Mouse (Mus musculus): Measurements from ENCODE around the gene Hivep3. TPM values are rescaled to one million over a fixed set of nuclear protein-coding genes. Genes with fewer than 3 reads are reported as not detected.
A peak's percentile ranks its signal among the peaks of the same experiment; 100 is the strongest.

Gene Hivep3
- polyA plus RNA-seq, 1 experiment from 2014 or later, result 17.1 TPM

- H3K27ac ChIP-seq (replicated peaks; ENCODE audit: low read depth, low read length), result peak overlapping the region; percentile 65
- H3K36me3 ChIP-seq (ENCODE audit: control insufficient read depth, insufficient read depth, low read length), result no peaks in the 10 kb centered on the region
- no peaks in the 10 kb centered on the region for H3K9me3 ChIP-seq (ENCODE audit: control insufficient read depth, low read length)
- peaks cover 5% of the 10 kb centered on the region; the same call in 1 of the 2 replicates for H3K4me1 ChIP-seq (ENCODE audit: control insufficient read depth, insufficient read depth, low read length)
- H3K4me2 ChIP-seq (ENCODE audit: low read length), result no peak overlapping the region
- peak; percentile 57; the same call in 1 of the 2 replicates for ATAC-seq (ENCODE audit: low FRiP score, low TSS enrichment)
- peak; percentile 79 for DNase-seq
- 58% methylated on average over 13 of the region's 13 CpGs for WGBS
- no peak overlapping the region for H3K4me3 ChIP-seq (replicated peaks; ENCODE audit: low read depth, low read length)
- H3K27me3 ChIP-seq (ENCODE audit: control insufficient read depth, insufficient read depth, low read length), result no peaks in the 10 kb centered on the region
- no peak overlapping the region for H3K9ac ChIP-seq (replicated peaks; ENCODE audit: low read length)
These were observed 161.3 kb downstream of the Hivep3 start for GRCm38 (mm10) chr4:119894797-119895458.

- Histone ChIP-seq H3K9ac (replicated peaks; ENCODE audit: low read length) (no peak overlapping the region), H3K27ac (replicated peaks; ENCODE audit: low read depth, low read length) (peak overlapping the region; percentile 65), H3K36me3 (ENCODE audit: control insufficient read depth, insufficient read depth, low read length) (no peaks in the 10 kb centered on the region), H3K27me3 (ENCODE audit: control insufficient read depth, insufficient read depth, low read length) (no peaks in the 10 kb centered on the region), H3K4me3 (replicated peaks; ENCODE audit: low read depth, low read length) (no peak overlapping the region), H3K4me2 (ENCODE audit: low read length) (no peak overlapping the region), H3K9me3 (ENCODE audit: control insufficient read depth, low read length) (no peaks in the 10 kb centered on the region), H3K4me1 (ENCODE audit: control insufficient read depth, insufficient read depth, low read length) (peaks cover 5% of the 10 kb centered on the region; the same call in 1 of the 2 replicates)
- WGBS, result 80% methylated on average over 5 of the region's 5 CpGs
- DNase-seq (no peak), ATAC-seq (ENCODE audit: low FRiP score, low TSS enrichment) (no peak)
These were observed 161.9 kb downstream of the Hivep3 start for GRCm38 (mm10) chr4:119895504-119895903.

- H3K27ac ChIP-seq (replicated peaks; ENCODE audit: low read depth, low read length), result no peak overlapping the region
- no peaks in the 10 kb centered on the region for H3K9me3 ChIP-seq (ENCODE audit: control insufficient read depth, low read length)
- no peak overlapping the region for H3K4me2 ChIP-seq (ENCODE audit: low read length)
- DNase-seq (no peak), ATAC-seq (ENCODE audit: low FRiP score, low TSS enrichment) (no peak)
- no peak overlapping the region for H3K4me3 ChIP-seq (replicated peaks; ENCODE audit: low read depth, low read length)
- peaks cover 6% of the 10 kb centered on the region; the same call in 1 of the 2 replicates for H3K4me1 ChIP-seq (ENCODE audit: control insufficient read depth, insufficient read depth, low read length)
- H3K27me3 ChIP-seq (ENCODE audit: control insufficient read depth, insufficient read depth, low read length), result no peaks in the 10 kb centered on the region
- H3K9ac ChIP-seq (replicated peaks; ENCODE audit: low read length), result no peak overlapping the region
- no peaks in the 10 kb centered on the region for H3K36me3 ChIP-seq (ENCODE audit: control insufficient read depth, insufficient read depth, low read length)
- 59% methylated on average over 3 of the region's 3 CpGs for WGBS
These were observed 163.0 kb downstream of the Hivep3 start for GRCm38 (mm10) chr4:119896572-119896971.

GRCm38 (mm10) chr4:119897054-119897855, 163.7 kb downstream of the Hivep3 start:
- H3K4me2 ChIP-seq (ENCODE audit: low read length), result no peak overlapping the region
- no peak overlapping the region for H3K4me3 ChIP-seq (replicated peaks; ENCODE audit: low read depth, low read length)
- no peak for DNase-seq
- WGBS, result 62% methylated on average over 6 of the region's 6 CpGs
- no peak overlapping the region for H3K27ac ChIP-seq (replicated peaks; ENCODE audit: low read depth, low read length)
- ATAC-seq (ENCODE audit: low FRiP score, low TSS enrichment), result no peak
- H3K36me3 ChIP-seq (ENCODE audit: control insufficient read depth, insufficient read depth, low read length), result no peaks in the 10 kb centered on the region
- no peaks in the 10 kb centered on the region for H3K27me3 ChIP-seq (ENCODE audit: control insufficient read depth, insufficient read depth, low read length)
- H3K9me3 ChIP-seq (ENCODE audit: control insufficient read depth, low read length), result no peaks in the 10 kb centered on the region
- H3K9ac ChIP-seq (replicated peaks; ENCODE audit: low read length), result no peak overlapping the region
- H3K4me1 ChIP-seq (ENCODE audit: control insufficient read depth, insufficient read depth, low read length), result peaks cover 11% of the 10 kb centered on the region; the same call in 1 of the 2 replicates

GRCm38 (mm10) chr4:119901556-119902491, 168.2 kb downstream of the Hivep3 start:
- WGBS, result 56% methylated on average over 16 of the region's 16 CpGs
- ATAC-seq (ENCODE audit: low FRiP score, low TSS enrichment) (no peak), DNase-seq (peak; percentile 40)
- 0 out of 2 replicates have a peak overlapping the region, but pooled peaks have one; percentile 28 for H3K27ac ChIP-seq (replicated peaks; ENCODE audit: low read depth, low read length)
- no peak overlapping the region for H3K4me3 ChIP-seq (replicated peaks; ENCODE audit: low read depth, low read length)
- no peaks in the 10 kb centered on the region for H3K9me3 ChIP-seq (ENCODE audit: control insufficient read depth, low read length)
- no peaks in the 10 kb centered on the region for H3K27me3 ChIP-seq (ENCODE audit: control insufficient read depth, insufficient read depth, low read length)
- no peak overlapping the region for H3K9ac ChIP-seq (replicated peaks; ENCODE audit: low read length)
- no peak overlapping the region for H3K4me2 ChIP-seq (ENCODE audit: low read length)
- H3K4me1 ChIP-seq (ENCODE audit: control insufficient read depth, insufficient read depth, low read length), result peaks cover 5% of the 10 kb centered on the region; the same call in 1 of the 2 replicates
- H3K36me3 ChIP-seq (ENCODE audit: control insufficient read depth, insufficient read depth, low read length), result no peaks in the 10 kb centered on the region

GRCm38 (mm10) chr4:119903328-119903727, 169.7 kb downstream of the Hivep3 start:
- H3K4me1 ChIP-seq (ENCODE audit: control insufficient read depth, insufficient read depth, low read length), result peaks cover 5% of the 10 kb centered on the region; the same call in 1 of the 2 replicates
- no peaks in the 10 kb centered on the region for H3K36me3 ChIP-seq (ENCODE audit: control insufficient read depth, insufficient read depth, low read length)
- no peaks in the 10 kb centered on the region for H3K9me3 ChIP-seq (ENCODE audit: control insufficient read depth, low read length)
- ATAC-seq (ENCODE audit: low FRiP score, low TSS enrichment) (no peak), DNase-seq (peak; percentile 62)
- H3K9ac ChIP-seq (replicated peaks; ENCODE audit: low read length), result no peak overlapping the region
- no peak overlapping the region for H3K4me3 ChIP-seq (replicated peaks; ENCODE audit: low read depth, low read length)
- no peak overlapping the region for H3K27ac ChIP-seq (replicated peaks; ENCODE audit: low read depth, low read length)
- no peaks in the 10 kb centered on the region for H3K27me3 ChIP-seq (ENCODE audit: control insufficient read depth, insufficient read depth, low read length)
- H3K4me2 ChIP-seq (ENCODE audit: low read length), result no peak overlapping the region

GRCm38 (mm10) chr4:119903806-119904205, 170.2 kb downstream of the Hivep3 start:
- 58% methylated on average over 1 of the region's 1 CpGs for WGBS
- DNase-seq (peak; percentile 56), ATAC-seq (ENCODE audit: low FRiP score, low TSS enrichment) (no peak)
- no peak overlapping the region for H3K9ac ChIP-seq (replicated peaks; ENCODE audit: low read length)
- no peak overlapping the region for H3K27ac ChIP-seq (replicated peaks; ENCODE audit: low read depth, low read length)
- H3K4me3 ChIP-seq (replicated peaks; ENCODE audit: low read depth, low read length), result no peak overlapping the region
- no peaks in the 10 kb centered on the region for H3K9me3 ChIP-seq (ENCODE audit: control insufficient read depth, low read length)
- no peaks in the 10 kb centered on the region for H3K36me3 ChIP-seq (ENCODE audit: control insufficient read depth, insufficient read depth, low read length)
- H3K27me3 ChIP-seq (ENCODE audit: control insufficient read depth, insufficient read depth, low read length), result no peaks in the 10 kb centered on the region
- no peak overlapping the region for H3K4me2 ChIP-seq (ENCODE audit: low read length)
- H3K4me1 ChIP-seq (ENCODE audit: control insufficient read depth, insufficient read depth, low read length), result peaks cover 5% of the 10 kb centered on the region; the same call in 1 of the 2 replicates

GRCm38 (mm10) chr4:119904296-119904695, 170.7 kb downstream of the Hivep3 start:
- H3K9ac ChIP-seq (replicated peaks; ENCODE audit: low read length), result no peak overlapping the region
- H3K4me3 ChIP-seq (replicated peaks; ENCODE audit: low read depth, low read length), result no peak overlapping the region
- peaks cover 5% of the 10 kb centered on the region; the same call in 1 of the 2 replicates for H3K4me1 ChIP-seq (ENCODE audit: control insufficient read depth, insufficient read depth, low read length)
- no peak overlapping the region for H3K4me2 ChIP-seq (ENCODE audit: low read length)
- H3K36me3 ChIP-seq (ENCODE audit: control insufficient read depth, insufficient read depth, low read length), result no peaks in the 10 kb centered on the region
- no peak overlapping the region for H3K27ac ChIP-seq (replicated peaks; ENCODE audit: low read depth, low read length)
- no peaks in the 10 kb centered on the region for H3K27me3 ChIP-seq (ENCODE audit: control insufficient read depth, insufficient read depth, low read length)
- WGBS, result 91% methylated on average over 4 of the region's 4 CpGs
- DNase-seq, result no peak
- ATAC-seq (ENCODE audit: low FRiP score, low TSS enrichment), result no peak
- no peaks in the 10 kb centered on the region for H3K9me3 ChIP-seq (ENCODE audit: control insufficient read depth, low read length)

All from midbrain, embryonic 14.5 days (tissue).